Mouse (Mus musculus): ENCODE data around the gene Prdx3. TPM values are rescaled to one million over a fixed set of nuclear protein-coding genes. Genes with fewer than 3 reads are reported as not detected.
"Not testable (repeated sequence)": the region's sequence is repeated elsewhere in the genome, so short reads cannot be mapped to it uniquely, and the experiment has no call there.

The Prdx3 gene
- total RNA-seq, 1 experiment: 43.9 TPM

DNA sequence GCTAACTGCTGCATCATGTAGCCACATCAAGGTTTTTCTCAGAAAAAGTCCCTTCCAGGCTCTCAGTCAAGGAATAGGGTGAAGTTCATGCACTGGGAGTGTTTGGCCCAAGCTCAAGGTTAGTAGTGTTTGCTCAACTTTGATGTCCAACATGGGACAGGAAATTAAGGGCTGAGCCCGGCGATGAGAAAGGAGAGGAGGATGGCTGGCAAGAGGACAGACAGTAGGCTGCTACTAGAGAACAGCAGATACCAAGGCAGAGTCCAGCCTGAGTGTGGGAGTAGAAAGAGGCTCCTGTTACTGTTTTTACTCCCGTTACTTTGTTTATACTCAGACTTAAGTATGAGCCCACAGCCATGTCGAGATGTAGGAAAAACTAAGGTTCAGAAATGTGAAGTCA, 855 bp downstream of the Prdx3 start:
- H3K27ac ChIP-seq (ENCODE audit: insufficient read depth, low read depth, low read length, poor library complexity, severe bottlenecking): no peak overlapping the region
- peak overlapping the region; percentile 95 for H3K9ac ChIP-seq (ENCODE audit: insufficient read depth, low read depth, low read length, poor library complexity, severe bottlenecking)
- peak overlapping the region; percentile 78 to 99 for H3K4me3 ChIP-seq (ENCODE audit: insufficient read depth in 1 of 2, low read depth in 1 of 2, low read length in 2 of 2, poor library complexity in 1 of 2, severe bottlenecking in 1 of 2)
- H3K4me1 ChIP-seq (ENCODE audit: control insufficient read depth in 2 of 2, insufficient read depth in 2 of 2, low read length in 2 of 2, poor library complexity in 1 of 2): peaks cover 0 to 2% of the 10 kb centered on the region in 2 experiments; a peak in 1 of 4 replicates
- DNase-seq (ENCODE audit: low read depth, low spot score): no peak
- in situ Hi-C loops (cut with MboI; ENCODE audit: low sequenced_read_pairs in 2 of 2, unreplicated experiment in 2 of 2): no loop called here
- no peaks in the 10 kb centered on the region for H3K9me3 ChIP-seq (ENCODE audit: control insufficient read depth, insufficient read depth, low read depth, low read length)
- H3K36me3 ChIP-seq (ENCODE audit: control insufficient read depth, insufficient read depth, low read length, poor library complexity, severe bottlenecking): peaks cover 5% of the 10 kb centered on the region; the same call in 1 of the 2 replicates
- TF ChIP-seq ZC3H11A (IDR thresholded peaks at IDR 0.05; ENCODE audit: borderline replicate concordance, low read depth, low read length): no peak
- no peak for TF ChIP-seq CHD2 (IDR thresholded peaks at IDR 0.05; ENCODE audit: low read depth, low read length)
- no peak for TF ChIP-seq HCFC1 (IDR thresholded peaks at IDR 0.05; ENCODE audit: borderline replicate concordance, insufficient read depth, low read length)
- TF ChIP-seq MAFK (IDR thresholded peaks at IDR 0.05; ENCODE audit: insufficient read depth, low read depth, low read length): no peak
- TF ChIP-seq ZNF384 (IDR thresholded peaks at IDR 0.05; ENCODE audit: low read depth, low read length): no peak

DNA sequence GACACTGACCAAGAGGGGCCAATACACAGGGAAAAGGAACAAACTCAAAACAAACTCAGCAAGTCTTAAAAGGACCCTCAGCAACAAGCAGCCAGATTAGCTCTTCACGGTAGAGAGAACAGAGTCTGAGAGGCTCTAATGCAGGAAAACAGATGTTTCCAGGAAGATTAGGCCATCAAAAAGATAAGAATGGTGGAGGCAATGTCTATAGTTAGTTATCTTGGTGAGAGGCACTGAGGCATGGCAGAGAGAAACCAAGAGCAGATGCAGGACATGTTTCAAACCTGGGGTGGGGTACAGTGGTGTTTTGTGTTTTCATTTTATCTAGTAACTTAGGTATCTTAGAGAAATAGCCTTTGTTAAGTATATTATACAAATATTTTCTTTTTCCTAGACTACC, 2.1 kb downstream of the Prdx3 start:
- Histone ChIP-seq H3K4me1 (ENCODE audit: control insufficient read depth in 2 of 2, insufficient read depth in 2 of 2, low read length in 2 of 2, poor library complexity in 1 of 2) (peaks cover 0 to 2% of the 10 kb centered on the region in 2 experiments; a peak in 1 of 4 replicates), H3K36me3 (ENCODE audit: control insufficient read depth, insufficient read depth, low read length, poor library complexity, severe bottlenecking) (peaks cover 10% of the 10 kb centered on the region; the same call in 1 of the 2 replicates), H3K9me3 (ENCODE audit: control insufficient read depth, insufficient read depth, low read depth, low read length) (no peaks in the 10 kb centered on the region), H3K9ac (ENCODE audit: insufficient read depth, low read depth, low read length, poor library complexity, severe bottlenecking) (no peak overlapping the region), H3K27ac (ENCODE audit: insufficient read depth, low read depth, low read length, poor library complexity, severe bottlenecking) (no peak overlapping the region), H3K4me3 (ENCODE audit: insufficient read depth in 1 of 2, low read depth in 1 of 2, low read length in 2 of 2, poor library complexity in 1 of 2, severe bottlenecking in 1 of 2) (no peak overlapping the region)
- in situ Hi-C loops (cut with MboI; ENCODE audit: low sequenced_read_pairs in 2 of 2, unreplicated experiment in 2 of 2): no loop called here
- no peak for DNase-seq (ENCODE audit: low read depth, low spot score)
- no peak for TF ChIP-seq MAFK (IDR thresholded peaks at IDR 0.05; ENCODE audit: insufficient read depth, low read depth, low read length)
- TF ChIP-seq ZC3H11A (IDR thresholded peaks at IDR 0.05; ENCODE audit: borderline replicate concordance, low read depth, low read length): no peak
- TF ChIP-seq ZNF384 (IDR thresholded peaks at IDR 0.05; ENCODE audit: low read depth, low read length): no peak
- no peak for TF ChIP-seq CHD2 (IDR thresholded peaks at IDR 0.05; ENCODE audit: low read depth, low read length)
- TF ChIP-seq HCFC1 (IDR thresholded peaks at IDR 0.05; ENCODE audit: borderline replicate concordance, insufficient read depth, low read length): no peak

- in situ Hi-C loops (cut with MboI; ENCODE audit: low sequenced_read_pairs in 2 of 2, unreplicated experiment in 2 of 2): no loop called here
- Histone ChIP-seq H3K4me3 (ENCODE audit: insufficient read depth in 1 of 2, low read depth in 1 of 2, low read length in 2 of 2, poor library complexity in 1 of 2, severe bottlenecking in 1 of 2) (no peak overlapping the region), H3K27ac (ENCODE audit: insufficient read depth, low read depth, low read length, poor library complexity, severe bottlenecking) (no peak overlapping the region), H3K9ac (ENCODE audit: insufficient read depth, low read depth, low read length, poor library complexity, severe bottlenecking) (no peak overlapping the region), H3K9me3 (ENCODE audit: control insufficient read depth, insufficient read depth, low read depth, low read length) (no peaks in the 10 kb centered on the region), H3K4me1 (ENCODE audit: control insufficient read depth in 2 of 2, insufficient read depth in 2 of 2, low read length in 2 of 2, poor library complexity in 1 of 2) (no peaks in the 10 kb centered on the region), H3K36me3 (ENCODE audit: control insufficient read depth, insufficient read depth, low read length, poor library complexity, severe bottlenecking) (peaks cover 10% of the 10 kb centered on the region; the same call in 1 of the 2 replicates)
- TF ChIP-seq ZNF384 (IDR thresholded peaks at IDR 0.05; ENCODE audit: low read depth, low read length) (no peak), CHD2 (IDR thresholded peaks at IDR 0.05; ENCODE audit: low read depth, low read length) (no peak)
- DNase-seq (ENCODE audit: low read depth, low spot score): no peak
Measured at GRCm38 (mm10) chr19:60871366-60871765, 3.0 kb downstream of the Prdx3 start.

DNA sequence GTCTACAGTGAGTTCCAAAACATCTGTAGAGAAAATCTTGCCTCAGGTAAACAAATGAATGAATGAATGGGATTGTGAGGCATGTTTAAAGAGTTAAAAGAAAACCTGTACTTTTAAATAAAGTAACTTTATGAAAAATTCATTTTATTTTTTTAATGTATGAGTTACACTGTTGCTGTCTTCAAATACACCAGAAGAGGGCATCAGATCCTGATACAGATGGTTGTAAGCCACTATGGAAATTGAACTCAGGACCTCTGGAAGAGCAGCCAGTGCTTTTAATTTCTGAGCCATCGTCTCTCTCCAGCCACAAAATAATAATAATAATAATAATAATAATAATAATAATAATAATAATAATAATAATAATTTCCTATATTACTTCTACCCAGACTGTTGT, 3.9 kb downstream of the Prdx3 start:
- TF ChIP-seq CHD2 (IDR thresholded peaks at IDR 0.05; ENCODE audit: low read depth, low read length) (no peak), HCFC1 (IDR thresholded peaks at IDR 0.05; ENCODE audit: borderline replicate concordance, insufficient read depth, low read length) (no peak), ZC3H11A (IDR thresholded peaks at IDR 0.05; ENCODE audit: borderline replicate concordance, low read depth, low read length) (no peak), MAFK (IDR thresholded peaks at IDR 0.05; ENCODE audit: insufficient read depth, low read depth, low read length) (no peak), ZNF384 (IDR thresholded peaks at IDR 0.05; ENCODE audit: low read depth, low read length) (no peak)
- Histone ChIP-seq H3K9me3 (ENCODE audit: control insufficient read depth, insufficient read depth, low read depth, low read length) (no peaks in the 10 kb centered on the region), H3K4me3 (ENCODE audit: insufficient read depth in 1 of 2, low read depth in 1 of 2, low read length in 2 of 2, poor library complexity in 1 of 2, severe bottlenecking in 1 of 2) (no peak overlapping the region), H3K36me3 (ENCODE audit: control insufficient read depth, insufficient read depth, low read length, poor library complexity, severe bottlenecking) (peaks cover 10% of the 10 kb centered on the region; the same call in 1 of the 2 replicates), H3K9ac (ENCODE audit: insufficient read depth, low read depth, low read length, poor library complexity, severe bottlenecking) (no peak overlapping the region), H3K4me1 (ENCODE audit: control insufficient read depth in 2 of 2, insufficient read depth in 2 of 2, low read length in 2 of 2, poor library complexity in 1 of 2) (no peaks in the 10 kb centered on the region), H3K27ac (ENCODE audit: insufficient read depth, low read depth, low read length, poor library complexity, severe bottlenecking) (no peak overlapping the region)
- DNase-seq (ENCODE audit: low read depth, low spot score): no peak
- in situ Hi-C loops (cut with MboI; ENCODE audit: low sequenced_read_pairs in 2 of 2, unreplicated experiment in 2 of 2): no loop called here

DNA sequence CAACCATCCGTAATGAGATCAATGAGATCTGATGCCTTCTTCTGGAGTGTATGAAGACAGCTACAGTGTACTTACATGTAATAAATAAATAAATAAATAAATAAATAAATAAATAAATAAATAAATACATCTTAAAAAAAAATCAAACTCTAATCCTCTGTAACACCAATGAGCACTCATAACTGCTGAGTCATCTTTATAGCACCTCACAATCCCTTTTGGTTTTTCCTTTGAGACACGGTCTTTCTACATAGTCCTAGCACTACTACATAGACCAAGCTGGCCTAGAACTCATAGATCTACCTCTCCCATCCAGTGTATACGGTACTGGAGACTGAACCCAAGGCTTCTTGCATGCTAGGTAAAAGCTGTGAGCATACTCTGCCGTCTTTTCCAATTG, 8.2 kb downstream of the Prdx3 start:
- H3K9ac ChIP-seq (ENCODE audit: insufficient read depth, low read depth, low read length, poor library complexity, severe bottlenecking); DNase-seq (ENCODE audit: low read depth, low spot score); H3K4me1 ChIP-seq (ENCODE audit: control insufficient read depth in 2 of 2, insufficient read depth in 2 of 2, low read length in 2 of 2, poor library complexity in 1 of 2); H3K4me3 ChIP-seq (ENCODE audit: insufficient read depth in 1 of 2, low read depth in 1 of 2, low read length in 2 of 2, poor library complexity in 1 of 2, severe bottlenecking in 1 of 2); in situ Hi-C loops (cut with MboI; ENCODE audit: low sequenced_read_pairs in 2 of 2, unreplicated experiment in 2 of 2); H3K9me3 ChIP-seq (ENCODE audit: control insufficient read depth, insufficient read depth, low read depth, low read length); H3K27ac ChIP-seq (ENCODE audit: insufficient read depth, low read depth, low read length, poor library complexity, severe bottlenecking): not testable (repeated sequence)
- peak; percentile 82 for TF ChIP-seq MAFK (IDR thresholded peaks at IDR 0.05; ENCODE audit: insufficient read depth, low read depth, low read length)
- peaks cover 12% of the 10 kb centered on the region for H3K36me3 ChIP-seq (ENCODE audit: control insufficient read depth, insufficient read depth, low read length, poor library complexity, severe bottlenecking)
